Mouse (Mus musculus) adrenal gland, postnatal 25 days (tissue): Measurements from ENCODE around the gene Csk. TPM values are rescaled to one million over a fixed set of nuclear protein-coding genes. Genes with fewer than 3 reads are reported as not detected.

Experiments used
- DNase-seq: peaks from one replicate; pipeline ENCODE4 v3.0.0; 2021; ENCODE audit warnings: mixed read lengths
- total RNA-seq: library from RNA; stranded (reverse); gene quantifications from 2 replicates; pipeline ENCODE4 v1.2.3, GENCODE M21; 2021

The Csk gene
- total RNA-seq, 1 experiment from 2014 or later, result 105 TPM

GRCm38 (mm10) chr9:57657843-57658242, 4.4 kb upstream of the Csk start:
- DNase-seq, result no peak

GRCm38 (mm10) chr9:57656631-57657350, 3.4 kb upstream of the Csk start:
- DNase-seq, result no peak

GRCm38 (mm10) chr9:57655749-57656148, 2.3 kb upstream of the Csk start:
- DNase-seq, result peak; percentile 96

- DNase-seq, result no peak
Observed at GRCm38 (mm10) chr9:57654966-57655365, 1.5 kb upstream of the Csk start.

- no peak for DNase-seq
Observed at GRCm38 (mm10) chr9:57652855-57653254, 576 bp downstream of the Csk start.

GRCm38 (mm10) chr9:57652351-57652750, 1.1 kb downstream of the Csk start:
- no peak for DNase-seq

- no peak for DNase-seq
Observed at GRCm38 (mm10) chr9:57650786-57651311, 2.6 kb downstream of the Csk start.

GRCm38 (mm10) chr9:57650130-57650785, 3.2 kb downstream of the Csk start:
- no peak for DNase-seq

- DNase-seq, result no peak
Observed at GRCm38 (mm10) chr9:57647286-57648108, 5.9 kb downstream of the Csk start.

- no peak for DNase-seq
Observed at GRCm38 (mm10) chr9:57646551-57647103, 6.8 kb downstream of the Csk start.

GRCm38 (mm10) chr9:57644944-57645893, 8.2 kb downstream of the Csk start:
- DNase-seq, result peak; percentile 95

- no peak for DNase-seq
Observed at GRCm38 (mm10) chr9:57644442-57644943, 8.9 kb downstream of the Csk start.

GRCm38 (mm10) chr9:57643856-57644180, 9.6 kb downstream of the Csk start:
- no peak for DNase-seq

- DNase-seq, result no peak
Observed at GRCm38 (mm10) chr9:57643169-57643855, 10.1 kb downstream of the Csk start.

GRCm38 (mm10) chr9:57641775-57642550, 11.5 kb downstream of the Csk start:
- DNase-seq, result no peak

GRCm38 (mm10) chr9:57641022-57641421, 12.4 kb downstream of the Csk start:
- DNase-seq, result no peak

- DNase-seq, result peak; percentile 31
Observed at GRCm38 (mm10) chr9:57640384-57640783, 13.0 kb downstream of the Csk start.

- no peak for DNase-seq
Observed at GRCm38 (mm10) chr9:57639661-57640328, 13.6 kb downstream of the Csk start.
